Comparison of ENCODE assay signal across 18 mouse cellular contexts in the genomic region with DNA sequence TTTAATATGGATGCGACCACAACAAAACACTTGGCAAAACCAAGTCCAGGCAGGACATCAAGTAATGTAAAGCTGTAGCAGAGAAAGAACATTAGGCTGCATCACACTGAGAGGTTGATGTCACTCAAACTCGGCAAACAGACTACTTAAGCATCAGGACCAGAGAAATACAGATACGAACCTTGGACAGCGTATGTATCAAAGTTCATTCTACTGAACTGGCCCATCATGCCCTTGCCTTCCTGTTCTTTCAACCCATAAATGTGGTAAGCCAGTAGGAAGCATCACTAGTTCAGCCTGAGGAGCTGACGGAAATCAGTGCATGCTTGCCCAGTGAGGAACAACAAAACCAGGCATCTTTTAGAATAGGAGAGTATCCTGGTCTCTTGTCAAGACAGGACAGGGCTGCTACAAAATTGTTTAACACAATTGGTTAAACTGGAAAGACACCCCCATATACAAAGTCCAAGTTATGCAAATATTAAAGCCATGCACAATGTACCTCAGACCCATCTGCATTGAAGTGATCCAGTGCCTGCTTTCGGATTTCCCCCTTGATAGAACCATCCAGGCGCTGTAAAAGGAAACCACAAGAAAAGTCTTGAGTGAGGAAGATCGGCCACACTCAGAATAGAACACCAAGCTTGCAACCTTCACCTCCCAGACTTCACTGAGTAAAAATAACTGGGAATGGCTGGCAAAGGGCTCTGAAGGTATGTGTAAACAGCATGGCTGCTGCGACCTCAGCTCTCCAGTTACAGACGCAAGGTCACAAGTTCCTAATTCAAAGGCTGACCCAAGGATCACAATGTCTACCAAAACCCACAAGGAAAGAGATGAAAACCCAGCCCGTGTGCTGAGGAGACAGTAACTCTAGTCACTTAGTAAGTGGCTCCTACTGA.
DNase-seq lines count a peak whose midpoint lies in the region; ATAC-seq and TF ChIP-seq lines count a peak whose summit lies in the region.
"Had no signal": no experiment of that assay in that cellular context is flagged by ENCODE, and none has a peak within 500 bp of the region (broad histone marks: within the 10 kb centered on the region; RNA-seq: fewer than 3 reads in every experiment).

No protein-coding gene starts in this region.

- no peaks in the 10 kb centered on the region for H3K27me3 ChIP-seq in liver, adult 2 months (ENCODE audit: control insufficient read depth, insufficient read depth, low read length)
- H3K27me3 ChIP-seq in liver, embryonic 11.5 days (replicated peaks; ENCODE audit: control insufficient read depth, insufficient read depth, low read length), result no peaks in the 10 kb centered on the region
- H3K27me3 ChIP-seq in heart, embryonic 14.5 days (ENCODE audit: control insufficient read depth, insufficient read depth, low read length), result no peaks in the 10 kb centered on the region
- no peaks in the 10 kb centered on the region for H3K27me3 ChIP-seq in thymus, adult 2 months (ENCODE audit: control insufficient read depth, insufficient read depth, low read length)
- H3K27me3 ChIP-seq: embryonic facial prominence, embryonic 15.5 days; forebrain, embryonic 13.5 days; hindbrain, embryonic 15.5 days; midbrain, embryonic 12.5 days had no signal

- H3K27ac ChIP-seq in liver, adult 2 months (replicated peaks; ENCODE audit: insufficient read depth, low read depth, low read length), result no peak overlapping the region
- H3K27ac ChIP-seq in liver, embryonic 11.5 days (ENCODE audit: low read depth, low read length), result no peak overlapping the region
- peak overlapping the region; percentile 61 to 79 for H3K27ac ChIP-seq in heart, embryonic 14.5 days (replicated peaks in 1 of 2; ENCODE audit: control insufficient read depth in 1 of 2, insufficient read depth in 1 of 2, low read depth in 2 of 2, low read length in 2 of 2)
- H3K27ac ChIP-seq in thymus, adult 2 months (ENCODE audit: control insufficient read depth, insufficient read depth, low read length), result no peak overlapping the region; the same call in 1 of the 2 replicates
- H3K27ac ChIP-seq: embryonic facial prominence, embryonic 15.5 days; forebrain, embryonic 13.5 days; hindbrain, embryonic 15.5 days; macrophage; midbrain, embryonic 12.5 days had no signal

- peaks cover 89% of the 10 kb centered on the region for H3K36me3 ChIP-seq in liver, adult 2 months (ENCODE audit: control insufficient read depth, insufficient read depth, low read length)
- H3K36me3 ChIP-seq in liver, embryonic 11.5 days (ENCODE audit: control insufficient read depth, insufficient read depth, low read length), result peaks cover 58% of the 10 kb centered on the region
- H3K36me3 ChIP-seq in heart, embryonic 14.5 days (ENCODE audit: control insufficient read depth, insufficient read depth, low read length), result peaks cover 98% of the 10 kb centered on the region
- peaks cover 91% of the 10 kb centered on the region for H3K36me3 ChIP-seq in thymus, adult 2 months (ENCODE audit: control insufficient read depth, insufficient read depth, low read length)

- H3K9me3 ChIP-seq in liver, embryonic 11.5 days (ENCODE audit: control insufficient read depth, low read length), result no peaks in the 10 kb centered on the region
- no peaks in the 10 kb centered on the region for H3K9me3 ChIP-seq in heart, embryonic 14.5 days (ENCODE audit: control insufficient read depth, low read length)
- H3K9me3 ChIP-seq: embryonic facial prominence, embryonic 15.5 days; forebrain, embryonic 13.5 days; hindbrain, embryonic 15.5 days; midbrain, embryonic 12.5 days had no signal

- TF ChIP-seq POLR2A in liver, adult 2 months (IDR thresholded peaks at IDR 0.05; ENCODE audit: extremely low read depth, insufficient read depth, low read length), result no peak
- TF ChIP-seq POLR2A in thymus, adult 2 months (IDR thresholded peaks at IDR 0.05; ENCODE audit: control insufficient read depth, extremely low read depth, insufficient read depth, low read length, poor library complexity), result no peak

- peaks cover 8% of the 10 kb centered on the region for H3K79me2 ChIP-seq in liver, adult 2 months (ENCODE audit: control insufficient read depth, insufficient read depth, low read length)

- no peak overlapping the region for H3K4me3 ChIP-seq in liver, adult 2 months (ENCODE audit: insufficient read depth, low read depth, low read length)
- H3K4me3 ChIP-seq in liver, embryonic 11.5 days (ENCODE audit: low read depth, low read length), result no peak overlapping the region
- no peak overlapping the region for H3K4me3 ChIP-seq in heart, embryonic 14.5 days (ENCODE audit: control insufficient read depth in 1 of 2, insufficient read depth in 1 of 2, low read depth in 1 of 2, low read length in 2 of 2)
- H3K4me3 ChIP-seq in thymus, adult 2 months (ENCODE audit: control insufficient read depth, insufficient read depth, low read length), result no peak overlapping the region
- H3K4me3 ChIP-seq: embryonic facial prominence, embryonic 15.5 days; forebrain, embryonic 13.5 days; hindbrain, embryonic 15.5 days; midbrain, embryonic 12.5 days had no signal

- no peak for TF ChIP-seq CTCF in liver, adult 2 months (IDR thresholded peaks at IDR 0.05; ENCODE audit: low read depth, low read length)
- no peak for TF ChIP-seq CTCF in thymus, adult 2 months (IDR thresholded peaks at IDR 0.05; ENCODE audit: borderline replicate concordance, control insufficient read depth, extremely low read depth, insufficient read depth, low read length, poor library complexity)

- peaks cover 5% of the 10 kb centered on the region; the same call in 1 of the 2 replicates for H3K4me1 ChIP-seq in liver, adult 2 months (ENCODE audit: control insufficient read depth, insufficient read depth, low read length)
- no peaks in the 10 kb centered on the region for H3K4me1 ChIP-seq in liver, embryonic 11.5 days (replicated peaks; ENCODE audit: control insufficient read depth, insufficient read depth, low read length)
- peaks cover 2 to 28% of the 10 kb centered on the region in 2 experiments for H3K4me1 ChIP-seq in heart, embryonic 14.5 days (ENCODE audit: control insufficient read depth in 2 of 2, insufficient read depth in 2 of 2, low read length in 2 of 2)
- H3K4me1 ChIP-seq in thymus, adult 2 months (replicated peaks; ENCODE audit: control insufficient read depth, insufficient read depth, low read length), result no peaks in the 10 kb centered on the region
- H3K4me1 ChIP-seq: embryonic facial prominence, embryonic 15.5 days; forebrain, embryonic 13.5 days; hindbrain, embryonic 15.5 days; midbrain, embryonic 12.5 days had no signal

- WGBS in liver, adult 2 months, result 55% methylated on average over 11 of the region's 11 CpGs
- WGBS in liver, embryonic 11.5 days, result 84% methylated on average over 11 of the region's 11 CpGs
- 63% methylated on average over 11 of the region's 11 CpGs for WGBS in heart, embryonic 14.5 days
- WGBS in thymus, adult 2 months, result 81% methylated on average over 11 of the region's 11 CpGs

- DNase-seq in CD4-positive, CD25-positive, alpha-beta regulatory T cell, adult 2 months (ENCODE audit: low read depth, low spot score), result peak; percentile 31
- DNase-seq in liver, adult 2 months (ENCODE audit: extremely low read depth, low read depth, low spot score), result peak; percentile 55
- no peak for DNase-seq in liver, embryonic 11.5 days (ENCODE audit: low spot score)
- peak; percentile 49 for DNase-seq in naive thymus-derived CD4-positive, alpha-beta T cell, adult 2 months (ENCODE audit: low read depth)
- DNase-seq in thymus, adult 2 months, result no peak
- no peak for DNase-seq in kidney, postnatal 36 days
- DNase-seq: cerebellum, adult 11 months; kidney, adult 18-20 months; kidney, postnatal 25 days; lung, adult 2 months; retina, postnatal 1 day had no signal

- H3K4me2 ChIP-seq in liver, embryonic 11.5 days, result no peak overlapping the region
- H3K4me2 ChIP-seq in heart, embryonic 14.5 days (ENCODE audit: low read length), result 0 out of 2 replicates have a peak overlapping the region, but pooled peaks have one; percentile 4
- H3K4me2 ChIP-seq: embryonic facial prominence, embryonic 15.5 days; forebrain, embryonic 13.5 days; hindbrain, embryonic 15.5 days; midbrain, embryonic 12.5 days had no signal

- no peak overlapping the region for H3K9ac ChIP-seq in liver, adult 2 months (ENCODE audit: low read depth, low read length)
- H3K9ac ChIP-seq in liver, embryonic 11.5 days (ENCODE audit: low read depth, low read length), result no peak overlapping the region
- H3K9ac ChIP-seq in heart, embryonic 14.5 days (ENCODE audit: low read length), result no peak overlapping the region
- H3K9ac ChIP-seq: embryonic facial prominence, embryonic 15.5 days; forebrain, embryonic 13.5 days; hindbrain, embryonic 15.5 days; midbrain, embryonic 12.5 days had no signal

- ATAC-seq in CD4-positive, CD25-positive, alpha-beta regulatory T cell, adult 4 months, result no peak
- ATAC-seq in liver, embryonic 11.5 days (replicated peaks; ENCODE audit: low FRiP score), result no peak
- ATAC-seq in heart, embryonic 14.5 days (ENCODE audit: insufficient number of reproducible peaks, insufficient read depth, low FRiP score, low read depth), result no peak
- ATAC-seq: forebrain, embryonic 13.5 days had no signal

Comparison
In these comparisons a context has a peak if more than half of its experiments do, and no peak if none do; other contexts are left out.
1. DNase-seq: peak in CD4-positive, CD25-positive, alpha-beta regulatory T cell, adult 2 months (single experiment), liver, adult 2 months (single experiment) and naive thymus-derived CD4-positive, alpha-beta T cell, adult 2 months (single experiment); none in liver, embryonic 11.5 days (single experiment), thymus, adult 2 months (single experiment) and kidney, postnatal 36 days (0 of 2).
2. H3K27ac ChIP-seq: peak in heart, embryonic 14.5 days (2 of 2); none in liver, adult 2 months (single experiment), liver, embryonic 11.5 days (single experiment) and thymus, adult 2 months (single experiment).